Mouse (Mus musculus) forebrain, postnatal 0 days (tissue): ENCODE data around the gene Nomo1. TPM values are rescaled to one million over a fixed set of nuclear protein-coding genes. Genes with fewer than 3 reads are reported as not detected.
A peak's percentile ranks its signal among the peaks of the same experiment; 100 is the strongest.

Source experiments
- ATAC-seq: fragments of 200-750 bp; cut with Nextera tagmentation; 2 replicates; pipeline ENCODE4 v1.8.0; 2017; ENCODE audit warnings: mild to moderate bottlenecking, moderate library complexity
- DNase-seq: peaks from one replicate; pipeline ENCODE4 v3.0.0-alpha.2; 2015
- H3K27ac ChIP-seq: fragments of 300-500 bp; sonication (generic); 2 replicates; pipeline ENCODE4 v1.5.1; 2014; ENCODE audit warnings: low read depth, mild to moderate bottlenecking, antibody characterized with exemption, low read length, moderate library complexity, mixed read lengths
- H3K27me3 ChIP-seq: fragments of 300-500 bp; sonication (generic); 2 replicates; pipeline ENCODE4 v1.6.1; 2014; ENCODE audit warnings: mild to moderate bottlenecking, low read length, mixed read lengths; ENCODE audit not compliant: insufficient read depth
- H3K36me3 ChIP-seq: fragments of 300-500 bp; sonication (generic); 2 replicates; pipeline ENCODE4 v1.6.1; 2014; ENCODE audit warnings: mild to moderate bottlenecking, moderate library complexity; ENCODE audit not compliant: insufficient read depth
- H3K4me1 ChIP-seq: fragments of 300-500 bp; sonication (generic); 2 replicates; pipeline ENCODE4 v1.6.1; 2014; ENCODE audit warnings: antibody characterized with exemption; ENCODE audit not compliant: insufficient read depth
- H3K4me2 ChIP-seq: fragments of 300-500 bp; sonication (generic); 2 replicates; pipeline ENCODE4 v1.6.1; 2014; ENCODE audit warnings: low read depth, mild to moderate bottlenecking, moderate library complexity
- H3K4me3 ChIP-seq: fragments of 300-500 bp; sonication (generic); 2 replicates; pipeline ENCODE4 v1.5.1; 2014; ENCODE audit warnings: low read depth, low read length, mixed read lengths
- H3K9ac ChIP-seq: fragments of 300-500 bp; sonication (generic); 2 replicates; pipeline ENCODE4 v1.6.1; 2014; ENCODE audit warnings: mild to moderate bottlenecking
- H3K9me3 ChIP-seq: fragments of 300-500 bp; sonication (generic); 2 replicates; pipeline ENCODE4 v1.6.1; 2016; ENCODE audit warnings: low read length
- CTCF ChIP-seq: sonication (generic); IDR thresholded peaks from 2 replicates; pipeline ENCODE4 v1.5.1; 2016; ENCODE audit warnings: antibody characterized with exemption, control low read depth, low read depth
- WGBS: fragments of 180-500 bp; shearing (Covaris S2); extraction: QIAGEN DNeasy Blood & Tissue Kit; methylation state at CpG from one replicate; pipeline ENCODE4 v1.1.7; 2014; 5-methylcytosine and 5-hydroxymethylcytosine counted together
- polyA plus RNA-seq: library from polyadenylated mRNA; unstranded; fragments of >200 nt; fragmentation: Nextera tagmentation; extraction: Ambion mirVana; gene quantifications from 2 replicates; pipeline ENCODE4 v1.2.1, GENCODE M21; 2015
- total RNA-seq: library from RNA; depleted of rRNA; stranded (reverse); fragments of >200 nt; gene quantifications from 2 replicates; pipeline ENCODE4 v1.2.3, GENCODE M21; 2014

The Nomo1 gene
- total and polyA plus RNA-seq, 2 experiments from 2014 or later = 32.9 to 41.1 TPM

DNA sequence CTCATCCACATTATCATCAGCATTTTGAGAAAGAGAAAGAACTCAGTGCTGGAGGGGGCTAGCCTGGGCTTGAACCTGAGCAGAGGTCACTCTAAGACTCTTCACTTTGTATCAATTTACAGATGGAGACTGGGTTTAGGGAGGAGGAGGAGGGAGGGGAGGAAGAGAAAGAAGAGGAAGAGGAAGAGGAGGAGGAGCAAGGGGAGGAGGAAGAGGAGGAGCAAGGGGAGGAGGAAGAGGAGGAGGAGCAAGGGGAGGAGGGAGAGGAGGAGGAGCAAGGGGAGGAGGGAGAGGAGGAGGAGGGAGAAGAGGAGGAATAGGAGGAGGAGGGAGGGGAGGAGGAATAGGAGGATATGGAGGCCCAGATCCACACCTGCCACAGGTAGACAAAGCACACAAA is 21.4 kb upstream of the Nomo1 start:
- no peak for DNase-seq
- no peaks in the 10 kb centered on the region for H3K4me1 ChIP-seq
- no peak for TF ChIP-seq CTCF
- no peak overlapping the region for H3K27ac ChIP-seq
- H3K36me3 ChIP-seq = no peaks in the 10 kb centered on the region
- no peak overlapping the region for H3K9ac ChIP-seq
- no peaks in the 10 kb centered on the region for H3K9me3 ChIP-seq
- no peak for ATAC-seq
- H3K27me3 ChIP-seq = no peaks in the 10 kb centered on the region
- H3K4me3 ChIP-seq = no peak overlapping the region
- no peak overlapping the region for H3K4me2 ChIP-seq

DNA sequence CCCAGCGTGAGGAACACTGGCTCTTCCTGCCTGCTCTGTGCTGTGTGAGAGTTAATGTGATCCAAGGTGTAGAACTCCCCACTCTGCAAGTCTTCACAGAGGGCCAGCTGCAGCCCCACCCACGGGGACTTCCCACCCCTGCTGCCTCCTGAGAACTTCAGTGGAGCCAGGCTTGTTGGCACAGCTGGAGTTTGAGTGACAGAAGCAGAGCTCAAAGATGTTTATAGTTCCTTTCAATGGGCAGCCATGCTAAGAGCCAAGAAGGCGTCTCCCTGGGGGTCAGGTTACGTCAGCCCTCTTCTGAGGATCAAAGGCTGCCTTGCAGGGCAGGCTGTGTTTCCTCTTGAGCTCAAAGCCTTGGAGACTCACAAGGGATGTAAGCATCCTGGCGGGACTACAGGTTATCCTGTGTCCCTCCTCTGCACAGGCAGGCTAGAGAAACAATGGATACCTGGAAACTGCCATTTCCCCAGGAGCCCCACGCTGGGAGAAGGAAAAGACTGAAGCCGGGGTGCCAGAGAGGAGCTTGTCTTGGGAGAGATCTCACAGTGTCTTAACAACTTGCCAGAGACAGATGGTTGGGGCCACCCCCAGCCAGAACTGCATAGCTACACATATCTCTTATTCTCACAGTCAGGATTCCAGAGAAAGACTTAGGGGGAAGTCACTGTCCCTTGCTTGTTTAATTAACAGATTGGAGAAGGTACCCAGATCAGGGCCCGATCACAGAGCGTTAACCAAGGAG is 20.1 kb upstream of the Nomo1 start:
- Histone ChIP-seq H3K9ac (no peak overlapping the region), H3K4me3 (no peak overlapping the region), H3K9me3 (no peaks in the 10 kb centered on the region), H3K27ac (peak overlapping the region; percentile 9; the same call in 1 of the 2 replicates), H3K27me3 (no peaks in the 10 kb centered on the region), H3K4me2 (no peak overlapping the region), H3K36me3 (no peaks in the 10 kb centered on the region), H3K4me1 (no peaks in the 10 kb centered on the region)
- WGBS = 23% methylated on average over 9 of the region's 9 CpGs
- DNase-seq (peak; percentile 14), ATAC-seq (peak; percentile 60)
- no peak for TF ChIP-seq CTCF

DNA sequence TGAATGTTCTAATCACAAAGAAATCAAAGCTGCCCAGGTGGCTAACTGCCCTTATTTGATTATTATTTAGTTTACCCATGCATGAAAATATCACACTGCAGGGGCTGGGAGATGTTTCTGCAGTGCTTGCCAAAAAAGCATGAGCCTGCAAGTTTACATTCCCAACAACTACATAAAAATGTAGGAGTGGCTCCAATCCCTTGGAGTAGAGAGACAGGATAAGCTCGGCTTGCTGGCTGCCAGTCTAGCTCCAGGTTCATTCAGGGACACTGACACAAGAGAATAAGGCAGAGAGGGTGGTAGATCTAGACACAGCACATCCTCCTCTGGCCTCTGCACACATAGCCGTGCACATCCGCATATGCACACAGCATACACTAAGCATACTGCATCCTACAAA is 13.9 kb upstream of the Nomo1 start:
- no peak overlapping the region for H3K4me3 ChIP-seq
- H3K9me3 ChIP-seq = no peaks in the 10 kb centered on the region
- no peak overlapping the region for H3K27ac ChIP-seq
- ATAC-seq (no peak), DNase-seq (no peak)
- no peak overlapping the region for H3K4me2 ChIP-seq
- no peak overlapping the region for H3K9ac ChIP-seq
- no peaks in the 10 kb centered on the region for H3K36me3 ChIP-seq
- 59% methylated on average over 3 of the region's 3 CpGs for WGBS
- no peak for TF ChIP-seq CTCF
- H3K4me1 ChIP-seq = no peaks in the 10 kb centered on the region
- no peaks in the 10 kb centered on the region; the same call in 1 of the 2 replicates for H3K27me3 ChIP-seq

DNA sequence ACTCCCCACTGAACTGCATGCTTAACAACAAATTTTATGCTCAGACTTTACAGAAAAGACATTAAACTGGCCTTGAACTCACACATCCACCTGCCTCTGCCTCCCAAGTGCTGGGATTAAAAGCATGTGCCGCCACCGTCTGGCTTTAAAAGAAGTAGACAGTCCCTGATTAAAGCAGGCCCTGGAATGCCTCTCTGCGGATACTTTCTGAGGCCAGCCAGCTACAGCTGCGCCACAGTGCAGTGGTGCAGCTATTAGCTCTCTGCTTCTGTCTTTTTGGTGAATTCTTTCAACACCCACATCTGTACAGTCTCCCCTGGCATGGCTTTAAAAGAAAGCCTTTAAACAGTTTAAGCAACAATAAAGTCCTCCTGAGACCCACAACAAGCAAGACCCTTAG is 11.5 kb upstream of the Nomo1 start:
- no peak for DNase-seq
- Histone ChIP-seq H3K4me2 (no peak overlapping the region), H3K4me1 (no peaks in the 10 kb centered on the region), H3K9ac (no peak overlapping the region), H3K27me3 (no peaks in the 10 kb centered on the region; the same call in 1 of the 2 replicates), H3K4me3 (no peak overlapping the region), H3K27ac (no peak overlapping the region), H3K36me3 (no peaks in the 10 kb centered on the region), H3K9me3 (no peaks in the 10 kb centered on the region)
- 24% methylated on average over 4 of the region's 4 CpGs for WGBS
- TF ChIP-seq CTCF = no peak
- ATAC-seq = no peak

DNA sequence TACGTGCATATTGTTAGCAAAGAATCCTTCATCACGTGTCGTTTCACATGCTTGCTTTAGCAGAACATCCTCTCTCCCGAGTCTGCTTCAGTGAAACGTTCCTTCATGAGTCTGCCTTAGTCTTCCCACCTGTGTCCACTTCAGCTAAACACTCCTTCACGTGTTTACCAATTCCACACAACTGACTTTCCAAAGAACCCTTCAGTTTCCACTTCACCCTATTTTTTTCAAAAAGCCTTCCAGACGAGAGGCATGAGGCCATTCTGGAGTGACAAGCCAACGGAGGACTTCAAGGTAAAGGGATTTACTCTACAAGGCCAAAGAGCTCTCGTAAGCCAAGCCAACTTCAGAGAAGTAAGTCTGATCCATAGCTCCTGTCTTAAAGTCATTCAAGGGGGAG is 8.1 kb upstream of the Nomo1 start:
- Histone ChIP-seq H3K9me3 (no peaks in the 10 kb centered on the region), H3K9ac (no peak overlapping the region), H3K27me3 (no peaks in the 10 kb centered on the region), H3K4me2 (no peak overlapping the region), H3K4me1 (no peaks in the 10 kb centered on the region), H3K4me3 (no peak overlapping the region), H3K27ac (no peak overlapping the region), H3K36me3 (no peaks in the 10 kb centered on the region)
- ATAC-seq = no peak
- TF ChIP-seq CTCF = no peak
- WGBS = 79% methylated on average over 9 of the region's 9 CpGs
- no peak for DNase-seq

GRCm38 (mm10) chr7:46028681-46029080 is 4.8 kb upstream of the Nomo1 start:
- Histone ChIP-seq H3K9ac (no peak overlapping the region), H3K4me2 (no peak overlapping the region), H3K9me3 (no peaks in the 10 kb centered on the region), H3K4me3 (no peak overlapping the region), H3K27me3 (no peaks in the 10 kb centered on the region), H3K4me1 (0 out of 2 replicates have a peak, but pooled peaks cover 4% of the 10 kb centered on the region), H3K27ac (no peak overlapping the region), H3K36me3 (no peaks in the 10 kb centered on the region)
- ATAC-seq (no peak), DNase-seq (no peak)
- 89% methylated on average over 10 of the region's 10 CpGs for WGBS
- no peak for TF ChIP-seq CTCF

DNA sequence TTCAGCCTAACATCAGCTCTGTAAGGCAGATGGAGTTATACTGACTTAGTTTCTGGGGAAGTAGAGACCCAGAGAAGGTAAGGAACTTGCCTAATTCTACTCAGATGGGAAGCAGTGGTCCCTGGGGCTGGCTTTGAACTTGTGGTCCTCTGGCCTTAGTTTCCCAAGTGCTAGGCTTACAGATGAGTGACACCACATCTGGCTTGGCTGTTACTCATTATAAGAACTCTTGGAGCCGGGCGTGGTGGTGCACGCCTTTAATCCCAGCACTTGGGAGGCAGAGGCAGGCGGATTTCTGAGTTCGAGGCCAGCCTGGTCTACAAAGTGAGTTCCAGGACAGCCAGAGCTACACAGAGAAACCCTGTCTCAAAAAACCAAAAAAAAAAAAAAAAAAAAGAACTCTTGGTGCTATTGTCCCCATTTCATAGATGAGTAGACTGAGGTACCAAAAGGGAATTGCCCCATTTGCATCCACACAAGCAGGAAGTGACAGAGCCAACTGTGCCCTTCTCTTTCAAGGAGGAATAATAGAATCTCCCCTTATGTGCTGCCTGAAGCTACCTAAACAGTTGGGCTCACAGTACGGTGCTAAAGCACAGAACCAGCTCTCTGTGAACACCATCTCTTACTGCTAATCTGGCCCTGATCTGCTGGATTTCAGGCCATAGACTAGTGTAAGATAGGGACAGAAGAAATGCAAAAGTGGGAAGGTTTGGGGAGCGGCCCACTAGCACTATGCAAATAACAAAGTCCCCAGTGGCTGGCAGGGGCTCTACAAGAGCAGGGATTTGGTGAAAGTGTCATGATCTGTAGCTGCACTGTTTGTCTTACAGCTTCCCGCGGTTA is 4.0 kb upstream of the Nomo1 start:
- H3K36me3 ChIP-seq = no peaks in the 10 kb centered on the region
- H3K4me1 ChIP-seq = peaks cover 7% of the 10 kb centered on the region
- 71% methylated on average over 9 of the region's 9 CpGs for WGBS
- no peak overlapping the region for H3K4me3 ChIP-seq
- no peak overlapping the region for H3K4me2 ChIP-seq
- H3K9me3 ChIP-seq = no peaks in the 10 kb centered on the region
- no peaks in the 10 kb centered on the region for H3K27me3 ChIP-seq
- H3K9ac ChIP-seq = no peak overlapping the region
- no peak overlapping the region for H3K27ac ChIP-seq
- DNase-seq (no peak), ATAC-seq (no peak)
- TF ChIP-seq CTCF = no peak
